Mouse (Mus musculus) lung, embryonic 15.5 days (tissue): ENCODE data around the gene Pgm5. TPM values are rescaled to one million over a fixed set of nuclear protein-coding genes. Genes with fewer than 3 reads are reported as not detected.

ENCODE experiments used
- ATAC-seq: fragments of 200-750 bp; cut with Nextera tagmentation; 2 replicates; pipeline ENCODE4 v1.8.0; 2017; ENCODE audit warnings: moderate number of reproducible peaks, borderline replicate concordance; ENCODE audit not compliant: low FRiP score, low TSS enrichment; ENCODE audit errors: extremely low read depth
- H3K27ac ChIP-seq: fragments of 300-500 bp; sonication (generic); 2 replicates; pipeline ENCODE4 v1.5.1; 2015; ENCODE audit warnings: moderate library complexity, mild to moderate bottlenecking, inconsistent platforms
- H3K27me3 ChIP-seq: fragments of 300-500 bp; sonication (generic); 2 replicates; pipeline ENCODE4 v1.6.1; 2015; ENCODE audit warnings: inconsistent platforms
- H3K36me3 ChIP-seq: fragments of 300-500 bp; sonication (generic); 2 replicates; pipeline ENCODE4 v1.6.1; 2015; ENCODE audit warnings: inconsistent platforms
- H3K4me1 ChIP-seq: fragments of 300-500 bp; sonication (generic); 2 replicates; pipeline ENCODE4 v1.6.1; 2015; ENCODE audit warnings: inconsistent platforms
- H3K4me2 ChIP-seq: fragments of 300-500 bp; sonication (generic); 2 replicates; pipeline ENCODE4 v1.6.1; 2015; ENCODE audit warnings: inconsistent platforms, mild to moderate bottlenecking, moderate library complexity
- H3K4me3 ChIP-seq: fragments of 300-500 bp; sonication (generic); 2 replicates; pipeline ENCODE4 v1.5.1; 2015; ENCODE audit warnings: mild to moderate bottlenecking, inconsistent platforms
- H3K9ac ChIP-seq: fragments of 300-500 bp; sonication (generic); 2 replicates; pipeline ENCODE4 v1.6.1; 2015; ENCODE audit warnings: inconsistent platforms
- H3K9me3 ChIP-seq: fragments of 300-500 bp; sonication (generic); 2 replicates; pipeline ENCODE4 v1.6.1; 2016; ENCODE audit warnings: inconsistent platforms
- WGBS: fragments of 180-500 bp; shearing (Covaris S2); methylation state at CpG from one replicate; pipeline ENCODE4 v1.1.7; 2015; 5-methylcytosine and 5-hydroxymethylcytosine counted together
- polyA plus RNA-seq: library from polyadenylated mRNA; unstranded; fragments of >200 nt; fragmentation: Nextera tagmentation; extraction: Ambion mirVana; gene quantifications from 2 replicates; pipeline ENCODE4 v1.2.1, GENCODE M21; 2015

Gene Pgm5
- polyA plus RNA-seq, 1 experiment from 2014 or later = 3.0 TPM

GRCm38 (mm10) chr19:24671571-24671970 lies 190.1 kb downstream of the Pgm5 start:
- 36% methylated on average over 3 of the region's 3 CpGs for WGBS
- Histone ChIP-seq H3K36me3 (no peaks in the 10 kb centered on the region), H3K9ac (no peak overlapping the region), H3K4me2 (no peak overlapping the region), H3K27me3 (no peaks in the 10 kb centered on the region), H3K27ac (peak overlapping the region; percentile 69), H3K4me1 (peaks cover 8% of the 10 kb centered on the region), H3K4me3 (no peak overlapping the region), H3K9me3 (no peaks in the 10 kb centered on the region)
- no peak for ATAC-seq

GRCm38 (mm10) chr19:24667527-24667926 lies 194.1 kb downstream of the Pgm5 start:
- Histone ChIP-seq H3K27ac (no peak overlapping the region), H3K4me1 (peaks cover 8% of the 10 kb centered on the region), H3K9ac (no peak overlapping the region), H3K27me3 (no peaks in the 10 kb centered on the region), H3K36me3 (no peaks in the 10 kb centered on the region), H3K9me3 (no peaks in the 10 kb centered on the region), H3K4me2 (no peak overlapping the region), H3K4me3 (no peak overlapping the region)
- 75% methylated on average over 3 of the region's 3 CpGs for WGBS
- ATAC-seq = no peak

- Histone ChIP-seq H3K4me2 (no peak overlapping the region), H3K9ac (no peak overlapping the region), H3K27ac (no peak overlapping the region), H3K4me3 (no peak overlapping the region), H3K27me3 (no peaks in the 10 kb centered on the region), H3K9me3 (no peaks in the 10 kb centered on the region), H3K36me3 (no peaks in the 10 kb centered on the region), H3K4me1 (no peaks in the 10 kb centered on the region)
- ATAC-seq = no peak
- 73% methylated on average over 11 of the region's 11 CpGs for WGBS
Observed at GRCm38 (mm10) chr19:24665771-24666170, 195.9 kb downstream of the Pgm5 start.

GRCm38 (mm10) chr19:24662346-24662745 lies 199.3 kb downstream of the Pgm5 start:
- Histone ChIP-seq H3K4me1 (no peaks in the 10 kb centered on the region), H3K27me3 (no peaks in the 10 kb centered on the region), H3K36me3 (no peaks in the 10 kb centered on the region), H3K27ac (no peak overlapping the region), H3K9me3 (no peaks in the 10 kb centered on the region), H3K4me3 (no peak overlapping the region), H3K9ac (no peak overlapping the region), H3K4me2 (no peak overlapping the region)
- 91% methylated on average over 2 of the region's 2 CpGs for WGBS
- ATAC-seq = no peak

GRCm38 (mm10) chr19:24656981-24657380 lies 204.7 kb downstream of the Pgm5 start:
- Histone ChIP-seq H3K9ac (no peak overlapping the region), H3K4me1 (peaks cover 15% of the 10 kb centered on the region; the same call in 1 of the 2 replicates), H3K27me3 (no peaks in the 10 kb centered on the region), H3K4me3 (no peak overlapping the region), H3K27ac (no peak overlapping the region), H3K9me3 (no peaks in the 10 kb centered on the region), H3K4me2 (no peak overlapping the region), H3K36me3 (no peaks in the 10 kb centered on the region)
- no peak for ATAC-seq
- 46% methylated on average over 3 of the region's 3 CpGs for WGBS

- no peak overlapping the region for H3K27ac ChIP-seq
- no peak overlapping the region for H3K9ac ChIP-seq
- 41% methylated on average over 9 of the region's 9 CpGs for WGBS
- peak; percentile 27; the same call in 1 of the 2 replicates for ATAC-seq
- H3K4me1 ChIP-seq = peaks cover 15% of the 10 kb centered on the region; the same call in 1 of the 2 replicates
- H3K27me3 ChIP-seq = no peaks in the 10 kb centered on the region
- peak overlapping the region; percentile 21; the same call in 1 of the 2 replicates for H3K4me2 ChIP-seq
- no peak overlapping the region for H3K4me3 ChIP-seq
- no peaks in the 10 kb centered on the region for H3K9me3 ChIP-seq
- H3K36me3 ChIP-seq = no peaks in the 10 kb centered on the region
Observed at GRCm38 (mm10) chr19:24653230-24653799, 208.3 kb downstream of the Pgm5 start.

- WGBS = 30% methylated on average over 6 of the region's 6 CpGs
Observed at GRCm38 (mm10) chr19:24652342-24653019, 209.2 kb downstream of the Pgm5 start.

GRCm38 (mm10) chr19:24651595-24651994 lies 210.1 kb downstream of the Pgm5 start:
- Histone ChIP-seq H3K27ac (no peak overlapping the region), H3K4me1 (peaks cover 15% of the 10 kb centered on the region; the same call in 1 of the 2 replicates), H3K27me3 (no peaks in the 10 kb centered on the region), H3K4me2 (no peak overlapping the region), H3K36me3 (no peaks in the 10 kb centered on the region), H3K9ac (no peak overlapping the region), H3K9me3 (no peaks in the 10 kb centered on the region), H3K4me3 (no peak overlapping the region)
- ATAC-seq = no peak
- 64% methylated on average over 2 of the region's 2 CpGs for WGBS

More at GRCm38 (mm10) chr19:24652342-24653019, 209.2 kb downstream of the Pgm5 start:
- no peak for ATAC-seq
- no peaks in the 10 kb centered on the region for H3K27me3 ChIP-seq
- H3K9me3 ChIP-seq = no peaks in the 10 kb centered on the region
- H3K27ac ChIP-seq = no peak overlapping the region
- no peak overlapping the region for H3K4me3 ChIP-seq
- H3K4me1 ChIP-seq = peaks cover 15% of the 10 kb centered on the region; the same call in 1 of the 2 replicates
- H3K36me3 ChIP-seq = no peaks in the 10 kb centered on the region
- no peak overlapping the region for H3K4me2 ChIP-seq
- no peak overlapping the region for H3K9ac ChIP-seq

- Histone ChIP-seq H3K27ac (no peak overlapping the region), H3K4me2 (no peak overlapping the region), H3K9ac (no peak overlapping the region), H3K4me1 (peaks cover 15% of the 10 kb centered on the region; the same call in 1 of the 2 replicates), H3K4me3 (no peak overlapping the region), H3K36me3 (no peaks in the 10 kb centered on the region), H3K9me3 (no peaks in the 10 kb centered on the region), H3K27me3 (no peaks in the 10 kb centered on the region)
- WGBS = 76% methylated on average over 8 of the region's 8 CpGs
- ATAC-seq = no peak
Observed at GRCm38 (mm10) chr19:24650428-24650827, 211.2 kb downstream of the Pgm5 start.

GRCm38 (mm10) chr19:24648016-24648415 lies 213.6 kb downstream of the Pgm5 start:
- Histone ChIP-seq H3K36me3 (no peaks in the 10 kb centered on the region), H3K9me3 (no peaks in the 10 kb centered on the region), H3K27me3 (no peaks in the 10 kb centered on the region), H3K27ac (no peak overlapping the region), H3K4me2 (no peak overlapping the region), H3K4me3 (no peak overlapping the region), H3K4me1 (0 out of 2 replicates have a peak, but pooled peaks cover 4% of the 10 kb centered on the region), H3K9ac (no peak overlapping the region)
- ATAC-seq = no peak
- 63% methylated on average over 8 of the region's 8 CpGs for WGBS

- H3K4me2 ChIP-seq = no peak overlapping the region
- H3K9ac ChIP-seq = no peak overlapping the region
- 70% methylated on average over 8 of the region's 8 CpGs for WGBS
- H3K4me3 ChIP-seq = no peak overlapping the region
- H3K27ac ChIP-seq = no peak overlapping the region
- no peaks in the 10 kb centered on the region for H3K9me3 ChIP-seq
- no peaks in the 10 kb centered on the region for H3K36me3 ChIP-seq
- ATAC-seq = no peak
- H3K4me1 ChIP-seq = no peaks in the 10 kb centered on the region
- H3K27me3 ChIP-seq = no peaks in the 10 kb centered on the region
Observed at GRCm38 (mm10) chr19:24646162-24646829, 215.4 kb downstream of the Pgm5 start.

GRCm38 (mm10) chr19:24644971-24645370 lies 216.7 kb downstream of the Pgm5 start:
- no peak overlapping the region for H3K4me3 ChIP-seq
- H3K4me2 ChIP-seq = no peak overlapping the region
- no peaks in the 10 kb centered on the region for H3K4me1 ChIP-seq
- no peak for ATAC-seq
- no peaks in the 10 kb centered on the region for H3K36me3 ChIP-seq
- no peak overlapping the region for H3K9ac ChIP-seq
- H3K9me3 ChIP-seq = no peaks in the 10 kb centered on the region
- H3K27me3 ChIP-seq = no peaks in the 10 kb centered on the region
- no peak overlapping the region for H3K27ac ChIP-seq
- 38% methylated on average over 10 of the region's 10 CpGs for WGBS
